Mouse (Mus musculus) C2C12 (cell line): ENCODE data around the gene E130308A19Rik. TPM values are rescaled to one million over a fixed set of nuclear protein-coding genes. Genes with fewer than 3 reads are reported as not detected.
A peak's percentile ranks its signal among the peaks of the same experiment; 100 is the strongest.

Experiments used
- H3K27me3 ChIP-seq: one replicate; pipeline ENCODE4 v1.6.1; 2011; ENCODE audit not compliant: control insufficient read depth, insufficient read depth, insufficient read length
- H3K36me3 ChIP-seq: one replicate; pipeline ENCODE4 v1.6.1; 2011; ENCODE audit not compliant: control insufficient read depth, insufficient read depth
- H3K4me3 ChIP-seq: one replicate; pipeline ENCODE4 v1.5.1; 2011; ENCODE audit warnings: mild to moderate bottlenecking, control low read depth; ENCODE audit not compliant: poor library complexity, insufficient read depth, severe bottlenecking
- H3K79me2 ChIP-seq: one replicate; pipeline ENCODE4 v1.6.1; 2011; ENCODE audit not compliant: control insufficient read depth, insufficient read depth
- H3K79me3 ChIP-seq: one replicate; pipeline ENCODE4 v1.6.1; 2011; ENCODE audit warnings: low read depth, control low read depth
- H3ac ChIP-seq: one replicate; pipeline ENCODE3; 2011; ENCODE audit warnings: low read depth; ENCODE audit not compliant: control insufficient read depth, insufficient read length
- CEBPB ChIP-seq: IDR thresholded peaks from one replicate; pipeline ENCODE4 v1.6.1; 2011; ENCODE audit warnings: low read depth, mild to moderate bottlenecking, control low read depth, moderate library complexity
- CTCF ChIP-seq: IDR thresholded peaks from one replicate; pipeline ENCODE4 v1.5.1; 2011; ENCODE audit not compliant: control insufficient read depth, insufficient read depth, insufficient read length
- FOSL1 ChIP-seq: IDR thresholded peaks from one replicate; pipeline ENCODE4 v1.8.0; 2011; ENCODE audit warnings: mild to moderate bottlenecking, low read length; ENCODE audit not compliant: poor library complexity, insufficient read depth, severe bottlenecking
- MAX ChIP-seq: IDR thresholded peaks from one replicate; pipeline ENCODE4 v1.6.1; 2011; ENCODE audit warnings: mild to moderate bottlenecking, control low read depth
- MYOD1 ChIP-seq: IDR thresholded peaks from one replicate; pipeline ENCODE4 v1.6.1; 2011; ENCODE audit warnings: low read depth; ENCODE audit not compliant: control insufficient read depth, insufficient read length
- MYOG ChIP-seq: IDR thresholded peaks from one replicate; pipeline ENCODE4 v1.6.1; 2011; ENCODE audit not compliant: control insufficient read depth, insufficient read length; ENCODE audit errors: extremely low read depth
- USF1 ChIP-seq: IDR thresholded peaks from one replicate; pipeline ENCODE4 v1.6.1; 2011; ENCODE audit warnings: low read depth, mild to moderate bottlenecking, control low read depth, moderate library complexity
- polyA plus RNA-seq: library from polyadenylated mRNA; unstranded; fragments of >200 nt; fragmentation: generic; extraction: Trizol; gene quantifications from one replicate; pipeline ENCODE4 v1.2.1, GENCODE M21; 2012; ENCODE audit warnings: missing spikeins

The E130308A19Rik gene
- polyA plus RNA-seq, 1 experiment, result 1.8 TPM

GRCm38 (mm10) chr4:59794116-59794515 lies 168.1 kb downstream of the E130308A19Rik start:
- Histone ChIP-seq H3K79me2 (no peaks in the 10 kb centered on the region), H3K4me3 (no peak overlapping the region), H3K27me3 (peaks cover 9% of the 10 kb centered on the region), H3K79me3 (no peaks in the 10 kb centered on the region), H3K36me3 (no peaks in the 10 kb centered on the region), H3ac (no peak overlapping the region)
- TF ChIP-seq MYOD1 (no peak), CEBPB (no peak), MYOG (no peak), FOSL1 (no peak), MAX (no peak), USF1 (no peak), CTCF (no peak)

- no peaks in the 10 kb centered on the region for H3K36me3 ChIP-seq
- H3K79me3 ChIP-seq, result no peaks in the 10 kb centered on the region
- no peaks in the 10 kb centered on the region for H3K79me2 ChIP-seq
- peaks cover 9% of the 10 kb centered on the region for H3K27me3 ChIP-seq
- TF ChIP-seq CTCF (no peak), MYOD1 (no peak), CEBPB (no peak), FOSL1 (no peak), MAX (no peak), MYOG (no peak), USF1 (no peak)
- H3K4me3 ChIP-seq, result no peak overlapping the region
- H3ac ChIP-seq, result no peak overlapping the region
Observed at GRCm38 (mm10) chr4:59795788-59796455, 169.9 kb downstream of the E130308A19Rik start.

GRCm38 (mm10) chr4:59800181-59800580 lies 174.2 kb downstream of the E130308A19Rik start:
- Histone ChIP-seq H3K36me3 (no peaks in the 10 kb centered on the region), H3K4me3 (no peak overlapping the region), H3K79me2 (no peaks in the 10 kb centered on the region), H3K79me3 (no peaks in the 10 kb centered on the region), H3ac (no peak overlapping the region), H3K27me3 (no peaks in the 10 kb centered on the region)
- TF ChIP-seq MYOG (no peak), CEBPB (no peak), USF1 (peak; percentile 21), FOSL1 (no peak)

GRCm38 (mm10) chr4:59801489-59801888 lies 175.5 kb downstream of the E130308A19Rik start, which contains the start of gene Inip:
Gene Inip (minus strand): TSS chr4:59801589.
- H3K79me3 ChIP-seq, result no peaks in the 10 kb centered on the region
- no peak for TF ChIP-seq CTCF
- H3K36me3 ChIP-seq, result no peaks in the 10 kb centered on the region
- no peaks in the 10 kb centered on the region for H3K27me3 ChIP-seq
- peaks cover 4% of the 10 kb centered on the region for H3K79me2 ChIP-seq
- no peak within 1 kb of the TSS for H3K4me3 ChIP-seq
- peak within 1 kb of the TSS; percentile 27 for H3ac ChIP-seq

- TF ChIP-seq USF1 (no peak), CTCF (no peak), FOSL1 (no peak), MYOG (no peak), MYOD1 (no peak), CEBPB (no peak), MAX (no peak)
- Histone ChIP-seq H3K27me3 (no peaks in the 10 kb centered on the region), H3ac (peak overlapping the region; percentile 27), H3K4me3 (no peak overlapping the region), H3K79me2 (peaks cover 10% of the 10 kb centered on the region), H3K79me3 (peaks cover 4% of the 10 kb centered on the region), H3K36me3 (no peaks in the 10 kb centered on the region)
Observed at GRCm38 (mm10) chr4:59802107-59802506, 176.1 kb downstream of the E130308A19Rik start.

- no peak overlapping the region for H3K4me3 ChIP-seq
- peaks cover 4% of the 10 kb centered on the region for H3K79me3 ChIP-seq
- TF ChIP-seq FOSL1 (no peak), MYOD1 (no peak)
- H3K27me3 ChIP-seq, result no peaks in the 10 kb centered on the region
- peaks cover 12% of the 10 kb centered on the region for H3K79me2 ChIP-seq
- no peak overlapping the region for H3ac ChIP-seq
- H3K36me3 ChIP-seq, result no peaks in the 10 kb centered on the region
Observed at GRCm38 (mm10) chr4:59802792-59803191, 176.8 kb downstream of the E130308A19Rik start.
